Mouse (Mus musculus): Measurements from ENCODE around the gene S100a10.
A peak's percentile ranks its signal among the peaks of the same experiment; 100 is the strongest.

The S100a10 gene

DNA sequence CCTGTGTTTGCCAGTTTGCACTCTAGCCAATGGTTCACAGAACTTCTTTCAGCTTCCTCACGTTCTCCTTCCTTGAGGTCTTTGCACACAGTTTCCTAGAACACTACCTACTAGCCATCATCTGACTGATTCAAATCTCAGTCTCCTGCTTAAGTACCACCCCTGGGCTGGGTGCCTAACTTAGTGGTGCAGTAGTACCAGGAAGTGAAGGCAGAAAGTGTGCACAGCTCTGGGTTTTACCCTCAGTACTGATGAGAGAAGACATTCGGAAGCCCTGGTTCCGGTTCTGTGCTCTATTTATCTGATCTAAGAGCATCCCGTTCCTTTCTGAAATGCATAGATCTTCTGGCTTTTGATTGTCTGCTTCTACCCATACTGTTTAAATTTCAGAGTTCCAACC, 26.8 kb downstream of the S100a10 start:
- DNase-seq = no peak

DNA sequence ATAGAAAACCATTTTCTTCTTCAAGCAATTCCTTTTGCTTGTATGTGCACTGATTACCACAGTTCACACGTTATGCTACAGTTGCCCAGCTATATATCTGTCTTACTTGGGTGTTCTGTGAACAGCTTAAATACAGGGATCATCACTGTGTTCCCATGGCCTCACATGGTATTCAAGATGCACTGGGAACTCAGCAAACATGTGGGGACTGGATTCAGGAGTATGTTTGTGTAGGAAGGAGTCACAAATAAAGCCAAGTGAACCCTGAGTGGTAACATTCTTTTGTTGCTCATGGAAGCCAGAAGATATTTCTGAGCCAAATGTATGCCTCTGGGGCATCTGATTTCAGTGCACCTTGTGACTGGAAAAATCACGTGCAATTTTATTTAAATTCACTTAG, 28.2 kb downstream of the S100a10 start:
- DNase-seq = no peak

DNA sequence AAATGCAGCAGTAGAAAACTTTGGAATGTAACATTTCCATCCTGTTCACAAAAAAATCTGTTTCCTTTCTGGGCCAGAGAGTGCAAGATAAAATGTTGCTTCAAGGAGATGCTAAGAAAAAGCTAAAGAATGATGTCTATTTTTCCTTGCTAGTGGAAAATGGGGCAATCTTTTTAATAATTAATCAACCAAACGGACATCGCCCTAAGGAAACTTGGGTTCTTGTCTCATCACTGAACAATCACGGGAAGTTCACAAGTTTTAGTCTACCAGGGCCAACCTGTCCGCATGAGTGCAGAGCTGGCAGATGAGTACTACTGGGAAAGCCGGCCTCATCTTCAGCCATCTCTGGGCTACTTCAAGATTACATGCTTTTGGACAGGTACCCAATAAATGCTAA, 34.7 kb downstream of the S100a10 start:
- no peak for DNase-seq

DNA sequence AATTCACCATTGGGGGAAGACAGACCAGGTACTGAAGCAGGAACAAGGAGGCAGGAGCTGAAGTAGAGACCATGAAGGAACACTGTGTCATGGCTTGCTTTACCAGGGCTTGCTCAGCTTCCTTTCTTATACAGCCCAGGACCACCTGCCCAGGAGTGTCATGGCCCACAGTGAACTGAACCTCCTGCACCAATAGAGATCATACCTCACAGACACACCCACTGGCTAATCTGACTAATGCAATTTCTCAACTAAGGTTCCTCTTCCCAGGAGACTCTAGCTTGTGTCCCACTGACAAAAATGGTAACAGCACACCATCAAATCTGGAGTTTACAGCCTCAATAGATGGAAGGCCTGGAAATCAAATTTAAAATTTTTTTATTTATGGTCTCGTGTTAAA, 35.4 kb downstream of the S100a10 start:
- DNase-seq = no peak

DNA sequence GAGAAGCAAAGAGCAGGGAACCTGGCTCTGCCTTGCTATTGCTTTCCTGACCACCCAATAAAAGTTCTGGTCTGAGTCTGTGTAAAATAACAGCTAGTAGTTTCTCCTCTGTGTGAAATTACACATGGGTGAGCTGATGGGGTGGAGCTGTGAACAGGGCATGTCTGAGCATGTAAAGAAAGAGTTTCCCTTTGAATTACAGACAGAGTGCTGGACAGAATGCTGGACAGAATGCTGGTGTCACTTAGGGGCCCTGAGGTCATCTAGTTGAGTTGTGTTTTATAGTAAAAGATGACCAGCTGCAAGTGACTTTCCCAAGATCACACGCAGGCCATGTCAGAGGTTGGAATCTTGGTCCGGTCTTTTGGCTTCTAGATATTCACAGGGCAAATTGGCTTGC, 37.2 kb downstream of the S100a10 start:
- DNase-seq = no peak

DNA sequence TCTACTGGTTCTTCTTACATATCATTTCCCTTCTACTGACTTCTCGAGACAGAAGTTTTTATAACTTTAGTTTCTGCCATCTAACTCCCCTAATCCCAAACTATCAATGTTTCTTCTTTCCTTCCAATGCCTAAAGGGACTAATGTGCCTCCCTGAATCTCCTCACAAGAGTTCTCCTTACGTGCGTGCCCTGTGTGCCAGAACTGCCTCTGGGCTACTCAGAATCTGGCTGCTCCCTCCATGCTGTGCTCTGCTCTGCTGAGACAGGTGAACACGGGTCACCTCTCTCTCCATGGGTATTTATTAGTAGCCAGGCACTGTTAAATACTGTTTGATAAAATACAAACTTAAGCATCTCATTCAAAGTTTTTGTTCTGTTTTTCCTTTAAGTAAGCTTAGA, 38.1 kb downstream of the S100a10 start:
- no peak for DNase-seq

DNA sequence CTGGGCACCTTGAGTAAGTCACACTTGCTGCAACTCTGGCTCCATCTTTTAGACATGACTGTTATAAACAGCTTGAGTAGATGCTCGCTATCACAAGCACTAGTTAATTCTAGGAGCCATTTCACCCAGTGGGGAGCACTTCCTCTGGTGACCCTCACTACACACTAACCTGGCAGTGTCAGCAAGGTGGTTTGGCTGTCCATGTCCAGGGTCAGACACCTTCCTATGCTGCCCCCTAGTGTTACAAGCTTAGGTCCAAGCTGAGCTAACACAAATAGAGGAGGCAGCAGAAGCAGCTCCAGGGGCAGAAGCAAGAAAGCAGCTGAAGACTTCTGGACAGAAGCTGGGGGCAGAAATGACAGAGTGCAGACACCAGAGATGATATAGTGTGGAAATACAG, 38.6 kb downstream of the S100a10 start:
- DNase-seq = peak; percentile 91

DNA sequence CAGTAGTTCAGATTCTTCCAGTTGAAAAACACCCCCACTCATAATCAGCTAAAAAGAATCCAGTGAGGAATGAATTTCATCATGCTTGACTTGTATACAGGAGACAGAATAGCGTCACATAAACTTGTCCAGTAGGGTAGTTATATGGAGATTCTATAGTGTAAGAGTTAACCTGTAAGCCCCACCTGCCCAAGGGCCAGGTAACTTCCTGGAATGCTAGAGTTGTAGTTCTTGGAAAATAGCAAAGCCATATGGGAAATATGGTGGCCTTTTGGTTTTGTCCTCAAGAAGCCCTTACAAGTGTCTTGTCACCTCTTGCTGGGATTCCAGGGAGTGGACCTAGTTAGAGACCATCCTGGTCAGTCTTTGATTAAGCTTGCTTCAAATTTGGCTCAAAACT, 41.8 kb downstream of the S100a10 start:
- DNase-seq = no peak

DNA sequence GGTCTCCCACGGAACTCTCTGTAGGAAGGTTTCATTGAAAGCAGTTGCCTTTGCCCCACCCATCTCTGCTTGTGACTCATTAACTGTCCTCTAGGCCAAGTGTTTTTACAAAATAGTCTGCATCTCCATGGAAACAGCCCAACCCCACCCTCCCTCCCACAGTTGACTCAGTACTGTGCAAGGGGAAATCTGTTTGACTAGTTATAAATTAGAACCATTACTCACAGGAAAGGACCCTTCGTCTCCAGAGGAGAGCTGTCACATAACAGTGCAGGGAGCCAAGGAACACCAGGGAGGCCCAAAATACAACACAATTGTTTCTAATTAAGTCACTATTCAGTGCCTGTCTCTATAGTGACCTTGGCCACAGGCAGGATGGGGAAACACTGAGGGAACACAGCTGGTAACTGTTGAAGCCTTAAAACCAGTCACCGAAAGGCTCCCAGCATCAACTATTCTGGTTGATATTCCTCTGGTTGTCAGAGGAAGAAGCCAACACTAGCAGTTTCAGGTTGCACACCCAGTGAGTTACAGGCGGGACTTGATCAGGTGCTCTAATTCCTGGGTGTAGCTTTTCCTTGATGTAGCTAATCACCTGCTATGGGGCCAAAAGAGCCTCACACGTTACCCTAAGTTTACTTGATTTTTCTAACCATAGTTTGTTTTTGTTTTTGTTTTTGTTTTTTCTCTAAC, 42.5 kb downstream of the S100a10 start:
- DNase-seq = peak; percentile 87

DNA sequence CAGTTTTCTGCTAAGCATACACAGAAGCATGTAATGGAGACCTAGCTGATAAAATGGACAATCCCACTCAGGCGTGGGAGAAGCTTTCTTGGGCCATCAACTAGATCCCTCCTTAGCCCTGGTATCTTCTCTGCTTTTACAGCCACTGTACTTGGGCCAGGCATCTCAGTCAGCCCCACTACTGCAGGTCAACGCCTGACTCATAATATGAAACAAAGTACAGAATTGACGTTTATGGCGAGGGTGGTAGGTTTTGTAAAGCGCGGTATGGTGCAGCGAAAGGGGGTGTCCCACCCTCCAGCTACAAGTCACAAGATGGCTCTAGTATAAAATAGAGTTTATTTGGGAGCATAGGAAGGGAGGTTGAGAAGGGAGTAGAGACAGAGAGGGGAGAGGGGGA, 43.1 kb downstream of the S100a10 start:
- no peak for DNase-seq

DNA sequence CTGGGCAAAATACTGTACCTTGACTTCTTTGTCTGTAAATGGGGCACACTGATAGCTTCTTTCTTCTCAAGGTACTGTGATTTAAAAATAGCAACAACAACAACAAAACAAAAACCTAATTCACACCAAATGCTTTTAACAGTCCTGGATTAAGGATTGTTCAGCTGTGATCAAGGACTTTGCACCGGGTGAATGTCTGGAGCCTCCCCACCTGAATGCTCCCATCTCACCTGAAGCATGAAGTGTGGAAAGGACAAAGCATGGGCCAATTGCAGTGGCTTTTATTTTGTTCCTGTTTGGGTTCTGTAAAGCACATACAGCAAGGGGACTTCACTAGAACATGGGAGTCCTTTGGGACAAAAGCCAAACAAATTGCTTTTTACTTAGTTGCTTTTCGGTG, 45.3 kb downstream of the S100a10 start:
- no peak for DNase-seq

DNA sequence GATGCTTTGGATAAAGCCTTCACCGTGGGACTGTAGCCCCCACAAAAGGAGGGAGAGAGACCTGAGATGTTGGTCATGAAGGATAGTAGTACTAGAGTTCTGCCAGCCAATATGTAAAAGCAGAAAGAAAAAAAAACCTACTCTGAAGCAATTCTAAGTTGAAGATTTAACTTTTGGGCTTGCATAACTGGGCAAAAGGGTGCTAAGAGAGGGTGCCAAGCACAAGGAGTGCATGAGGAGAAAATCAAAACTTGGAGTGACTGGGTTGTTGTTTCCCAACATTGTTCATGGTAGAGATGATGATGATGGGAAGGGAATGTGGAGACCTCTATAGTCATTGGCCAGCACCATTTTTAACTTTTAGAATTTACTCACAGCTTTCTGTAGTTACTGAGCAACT, 47.0 kb downstream of the S100a10 start:
- DNase-seq = no peak

DNA sequence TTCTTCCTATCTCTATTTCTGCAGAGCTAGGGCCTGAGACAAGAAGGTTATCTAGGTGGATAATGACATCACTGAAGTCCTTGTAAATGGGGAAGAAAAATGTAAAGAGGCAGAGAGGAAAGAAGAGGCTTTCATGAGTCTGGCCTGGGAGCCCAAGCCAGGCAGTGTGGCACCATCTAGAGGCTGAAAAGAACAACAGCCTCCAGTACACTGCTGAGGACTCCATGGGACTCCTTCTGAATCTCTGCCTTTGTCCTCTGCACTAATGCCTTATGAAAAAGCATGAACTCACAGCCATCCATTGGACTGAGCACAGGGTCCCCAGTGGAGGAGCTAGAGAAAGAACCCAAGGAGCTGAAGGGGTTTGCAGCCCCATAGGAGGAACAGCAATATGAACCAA, 54.1 kb downstream of the S100a10 start:
- peak; percentile 46 for DNase-seq
